In genomic region chr11:51820861-51821260, GRCm38 (mm10) we compare ENCODE assay signal across 9 mouse cellular contexts. TPM values are rescaled to one million over a fixed set of nuclear protein-coding genes. Genes with fewer than 3 reads are reported as not detected.
DNase-seq lines count a peak whose midpoint lies in the region; ATAC-seq and TF ChIP-seq lines count a peak whose summit lies in the region.
"Had no signal": no experiment of that assay in that cellular context is flagged by ENCODE, and none has a peak within 500 bp of the region (broad histone marks: within the 10 kb centered on the region; RNA-seq: fewer than 3 reads in every experiment).

No protein-coding gene starts in this region.

- H3K36me3 ChIP-seq in liver, embryonic 12.5 days, result peaks cover 9% of the 10 kb centered on the region; the same call in 1 of the 2 replicates

- H3K27me3 ChIP-seq in liver, embryonic 12.5 days (replicated peaks), result no peaks in the 10 kb centered on the region
- H3K27me3 ChIP-seq: stomach, embryonic 15.5 days had no signal

- H3K27ac ChIP-seq in liver, embryonic 12.5 days, result no peak overlapping the region
- no peak overlapping the region for H3K27ac ChIP-seq in embryonic fibroblast, embryonic 13.5 days (ENCODE audit: insufficient read depth, low read length)
- H3K27ac ChIP-seq: stomach, embryonic 15.5 days had no signal

- no peak for TF ChIP-seq POLR2A in embryonic fibroblast, embryonic 13.5 days (IDR thresholded peaks at IDR 0.05; ENCODE audit: low read depth, low read length)

- peak; percentile 80 for TF ChIP-seq CTCF in embryonic fibroblast, embryonic 13.5 days (IDR thresholded peaks at IDR 0.05; ENCODE audit: borderline replicate concordance, insufficient read depth, low read length)

- no peak overlapping the region for H3K9ac ChIP-seq in liver, embryonic 12.5 days
- H3K9ac ChIP-seq: stomach, embryonic 15.5 days had no signal

- WGBS in liver, embryonic 12.5 days (ENCODE audit: insufficient replicate concordance), result 31% methylated on average over 11 of the region's 11 CpGs

- peaks cover 33% of the 10 kb centered on the region for H3K4me1 ChIP-seq in liver, embryonic 12.5 days
- no peaks in the 10 kb centered on the region for H3K4me1 ChIP-seq in embryonic fibroblast, embryonic 13.5 days (ENCODE audit: control insufficient read depth, insufficient read depth, low read length)
- H3K4me1 ChIP-seq: stomach, embryonic 15.5 days had no signal

- peak; percentile 85 for DNase-seq in liver
- peak; percentile 89 for DNase-seq in adrenal gland, postnatal 25 days
- peak; percentile 92 for DNase-seq in kidney, postnatal 10 days
- peak; percentile 77 to 83 for DNase-seq in lung, adult 18-20 months
- peak; percentile 70 to 76 for DNase-seq in right cerebral cortex, adult 2 months (ENCODE audit: low spot score in 2 of 2)
- DNase-seq in urinary bladder, postnatal 10 days (ENCODE audit: low spot score), result peak; percentile 49

- no peak for ATAC-seq in liver, embryonic 12.5 days

- no peaks in the 10 kb centered on the region for H3K9me3 ChIP-seq in liver, embryonic 12.5 days (replicated peaks)
- H3K9me3 ChIP-seq: stomach, embryonic 15.5 days had no signal

- no peak overlapping the region for H3K4me2 ChIP-seq in liver, embryonic 12.5 days
- H3K4me2 ChIP-seq: stomach, embryonic 15.5 days had no signal

- H3K4me3 ChIP-seq in liver, embryonic 12.5 days, result no peak overlapping the region
- no peak overlapping the region for H3K4me3 ChIP-seq in embryonic fibroblast, embryonic 13.5 days (ENCODE audit: insufficient read depth, low read length)
- H3K4me3 ChIP-seq: stomach, embryonic 15.5 days had no signal

RNA-seq across cellular contexts. Expression of gene Jade2, which starts 36.6 kb away (rescaled TPM):
- polyA plus RNA-seq in liver, embryonic 12.5 days (2016; fragmentation: Nextera tagmentation; extraction: Ambion mirVana), result 0.92 and 0.95 TPM in 2 replicates
- total RNA-seq in adrenal gland, postnatal 25 days (2021), result 16.3 and 19.8 TPM in 2 replicates
- 3.7 and 5.8 TPM in 2 replicates for polyA plus RNA-seq in embryonic fibroblast, embryonic 13.5 days (2011; ENCODE audit: insufficient read length, low read depth, missing spikeins)

RNA-seq across cellular contexts. Expression of gene Sar1b, which starts 57.4 kb away (rescaled TPM):
- polyA plus RNA-seq in liver, embryonic 12.5 days (2016; fragmentation: Nextera tagmentation; extraction: Ambion mirVana), result 84.8 and 88.7 TPM in 2 replicates
- total RNA-seq in adrenal gland, postnatal 25 days (2021), result 93.6 and 96.4 TPM in 2 replicates
- 68.5 and 73.9 TPM in 2 replicates for polyA plus RNA-seq in embryonic fibroblast, embryonic 13.5 days (2011; ENCODE audit: insufficient read length, low read depth, missing spikeins)

RNA-seq across cellular contexts. Expression of gene Sec24a, which starts 57.4 kb away (rescaled TPM):
- polyA plus RNA-seq in liver, embryonic 12.5 days (2016; fragmentation: Nextera tagmentation; extraction: Ambion mirVana), result 9.9 and 11.0 TPM in 2 replicates
- total RNA-seq in adrenal gland, postnatal 25 days (2021), result 33.8 and 41.2 TPM in 2 replicates
- polyA plus RNA-seq in embryonic fibroblast, embryonic 13.5 days (2011; ENCODE audit: insufficient read length, low read depth, missing spikeins), result 42.0 and 46.5 TPM in 2 replicates
